Mouse (Mus musculus): ENCODE results near the gene Anks1b.

DNA sequence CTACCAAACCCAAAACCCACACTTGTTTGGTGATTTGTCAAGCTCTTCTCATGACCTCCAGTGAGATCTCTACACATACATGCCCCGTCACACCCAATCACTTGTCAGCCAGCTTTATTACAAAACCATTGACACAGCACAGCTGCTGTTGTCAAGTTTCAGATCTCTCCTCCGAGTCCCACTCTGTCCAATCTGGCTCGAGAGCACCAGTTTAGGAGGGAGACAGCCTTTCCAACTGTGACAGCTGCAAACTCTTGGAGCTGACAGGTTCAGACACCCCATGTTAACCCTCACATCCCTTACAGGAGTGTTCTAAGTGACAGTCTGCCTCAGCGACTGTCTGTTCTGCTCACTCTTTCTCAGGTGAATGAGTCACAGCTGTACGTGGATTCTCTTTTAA, 239.4 kb downstream of the Anks1b start:
- no peak for TF ChIP-seq CTCF (IDR thresholded peaks at IDR 0.05; ENCODE audit: extremely low read depth, insufficient read depth, insufficient read length, insufficient replicate concordance)
- no peak for TF ChIP-seq POLR2A (IDR thresholded peaks at IDR 0.05; ENCODE audit: low read depth, low read length)
